ENCODE assay signal across 8 mouse cellular contexts in the genomic region with DNA sequence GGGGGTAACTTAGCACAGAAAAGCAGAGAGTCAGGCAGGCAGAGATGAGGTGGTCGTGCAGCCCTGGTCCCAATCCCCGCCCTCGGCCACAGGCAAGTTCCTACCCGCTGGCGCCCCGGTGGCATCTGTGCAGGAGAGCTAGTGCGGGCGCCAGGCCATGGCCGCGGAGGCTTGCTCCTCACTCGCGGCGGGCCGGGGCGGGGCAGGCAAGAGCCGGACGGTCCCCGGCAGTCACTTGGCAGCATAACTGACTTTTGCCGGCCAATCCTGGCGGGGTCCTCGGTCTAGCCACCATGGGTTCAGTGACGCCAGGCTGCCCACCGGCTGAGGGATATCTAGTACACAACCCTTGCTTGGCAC. TPM values are rescaled to one million over a fixed set of nuclear protein-coding genes. Genes with fewer than 3 reads are reported as not detected.
A peak's percentile ranks its signal among the peaks of the same experiment; 100 is the strongest.
DNase-seq lines count a peak whose midpoint lies in the region; ATAC-seq and TF ChIP-seq lines count a peak whose summit lies in the region.

No protein-coding gene starts in this region.

- H3K9ac ChIP-seq in lung, embryonic 16.5 days (ENCODE audit: low read length), result peak overlapping the region; percentile 73

- H3K4me2 ChIP-seq in lung, embryonic 16.5 days (ENCODE audit: low read depth, low read length), result peak overlapping the region; percentile 84

- ATAC-seq in lung, embryonic 16.5 days (ENCODE audit: low read depth), result peak; percentile 89

- DNase-seq in adipocyte (ENCODE audit: low spot score), result peak; percentile 57
- peak; percentile 75 to 77 for DNase-seq in heart, adult 9 months (ENCODE audit: low spot score in 2 of 2)
- peak; percentile 37 to 53 for DNase-seq in kidney, adult 8-10 months
- DNase-seq in ovary, postnatal 14 days (ENCODE audit: low spot score), result peak; percentile 65
- no peak for DNase-seq in left cerebral cortex, postnatal 25 days (ENCODE audit: low spot score in 2 of 2)

- peaks cover 25% of the 10 kb centered on the region for H3K4me1 ChIP-seq in E14TG2a.4 (replicated peaks; ENCODE audit: low read depth, low read length)
- H3K4me1 ChIP-seq in cortical plate, adult 2 months (ENCODE audit: control insufficient read depth, insufficient read depth, low read length), result 0 out of 2 replicates have a peak, but pooled peaks cover 2% of the 10 kb centered on the region
- H3K4me1 ChIP-seq in lung, embryonic 16.5 days (replicated peaks; ENCODE audit: control insufficient read depth, insufficient read depth, low read length), result peaks cover 9% of the 10 kb centered on the region

- 0% methylated on average over 22 of the region's 23 CpGs for WGBS in lung, embryonic 16.5 days

- H3K36me3 ChIP-seq in E14TG2a.4 (ENCODE audit: insufficient read depth, low read length), result peaks cover 83% of the 10 kb centered on the region
- no peaks in the 10 kb centered on the region for H3K36me3 ChIP-seq in lung, embryonic 16.5 days (ENCODE audit: control insufficient read depth, insufficient read depth, low read length)

- TF ChIP-seq CTCF in E14TG2a.4 (conservative IDR thresholded peaks at IDR 0.05; ENCODE audit: low read length), result no peak
- TF ChIP-seq CTCF in cortical plate, adult 2 months (IDR thresholded peaks at IDR 0.05; ENCODE audit: extremely low read depth, insufficient read depth, low read length), result no peak

- peaks cover 45% of the 10 kb centered on the region for H3K27me3 ChIP-seq in E14TG2a.4 (ENCODE audit: insufficient read depth, low read length)
- H3K27me3 ChIP-seq in lung, embryonic 16.5 days (ENCODE audit: control insufficient read depth, insufficient read depth, low read depth, low read length), result no peaks in the 10 kb centered on the region

- intact Hi-C loops in left cerebral cortex, postnatal 25 days (cut with DNase I), result loop anchor here (2.0 kb wide), 2 partner anchors 13 to 33 kb away; no protein-coding TSS in a partner anchor

- H3K27ac ChIP-seq in cortical plate, adult 2 months (ENCODE audit: insufficient read depth, low read length), result peak overlapping the region; percentile 86
- H3K27ac ChIP-seq in lung, embryonic 16.5 days (ENCODE audit: low read length), result peak overlapping the region; percentile 81

- H3K9me3 ChIP-seq in E14TG2a.4 (ENCODE audit: low read length), result no peaks in the 10 kb centered on the region
- no peaks in the 10 kb centered on the region for H3K9me3 ChIP-seq in lung, embryonic 16.5 days (ENCODE audit: control insufficient read depth, low read length)

- TF ChIP-seq POLR2A in cortical plate, adult 2 months (IDR thresholded peaks at IDR 0.05; ENCODE audit: extremely low read depth, insufficient read depth, low read length), result no peak

- peak overlapping the region; percentile 79 for H3K4me3 ChIP-seq in E14TG2a.4 (replicated peaks; ENCODE audit: low read length)
- H3K4me3 ChIP-seq in cortical plate, adult 2 months (ENCODE audit: insufficient read depth, low read length), result peak overlapping the region; percentile 59
- peak overlapping the region; percentile 60 for H3K4me3 ChIP-seq in lung, embryonic 16.5 days (ENCODE audit: low read length)

RNA-seq across cellular contexts. Expression of a gene that starts 24.1 kb away (rescaled TPM):
- 8.9 and 10.9 TPM in 2 replicates for polyA plus RNA-seq in cortical plate, adult 2 months (2012; rRNA removed)
- polyA plus RNA-seq in lung, embryonic 16.5 days (2015; fragmentation: Nextera tagmentation; extraction: Ambion mirVana), result 11.0 and 13.0 TPM in 2 replicates
- 1 to 10 TPM; 5.8 to 8.4 TPM for total RNA-seq in left cerebral cortex, postnatal 25 days (2021)

Comparison
In these comparisons a context has a peak if more than half of its experiments do, and no peak if none do; other contexts are left out.
1. DNase-seq: peak in adipocyte (single experiment), heart, adult 9 months (2 of 2), kidney, adult 8-10 months (2 of 2) and ovary, postnatal 14 days (single experiment); none in left cerebral cortex, postnatal 25 days (0 of 2).
2. Peak in every context shown above with its lines, with median percentiles within 50 percentile points of each other: H3K4me3 ChIP-seq.